Mouse (Mus musculus) left cerebral cortex, adult 18-20 months (tissue): Measurements from ENCODE around the gene Smim20. TPM values are rescaled to one million over a fixed set of nuclear protein-coding genes. Genes with fewer than 3 reads are reported as not detected.

Experiments used
- DNase-seq, 2 experiments: peaks; one replicate each; pipeline ENCODE4 v3.0.0; 2021 to 2022; ENCODE audit warnings: low spot score in 2 of 2, mixed read lengths in 1 of 2
- total RNA-seq, 2 experiments: library from RNA; stranded (reverse); gene quantifications; 2 replicates each; pipeline ENCODE4 v1.2.3; 2021

Gene Smim20
- total RNA-seq, 2 experiments from 2014 or later: 29.2 to 34.2 TPM

- no peak for DNase-seq
Measured at GRCm38 (mm10) chr5:53303941-53304340, 37.1 kb downstream of the Smim20 start.

DNA sequence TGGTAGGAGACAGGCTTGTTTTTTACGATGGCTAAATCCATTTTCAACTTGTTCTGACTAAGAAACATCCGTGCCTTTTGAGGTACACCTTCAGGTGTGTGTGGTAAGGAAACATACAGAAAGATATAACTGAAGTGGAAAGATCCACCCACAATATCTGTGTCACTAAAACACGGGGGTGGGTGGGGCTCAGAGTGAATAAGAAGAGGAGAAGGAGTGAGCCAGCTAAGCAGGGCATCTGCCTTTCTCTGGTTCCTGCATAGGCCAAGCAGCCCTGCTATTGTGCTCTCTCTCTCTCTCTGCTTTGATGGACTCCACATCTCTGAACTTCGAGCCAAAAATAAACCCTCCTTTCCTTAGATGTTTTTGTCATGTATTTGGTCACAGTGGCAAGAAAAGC is 38.1 kb downstream of the Smim20 start:
- no peak for DNase-seq

GRCm38 (mm10) chr5:53306864-53307263 is 40.0 kb downstream of the Smim20 start:
- DNase-seq: no peak

- DNase-seq: no peak
Measured at GRCm38 (mm10) chr5:53307437-53307836, 40.6 kb downstream of the Smim20 start.

GRCm38 (mm10) chr5:53314404-53315167 is 47.7 kb downstream of the Smim20 start:
- DNase-seq: no peak

- DNase-seq: no peak
Measured at GRCm38 (mm10) chr5:53315829-53316228, 48.9 kb downstream of the Smim20 start.

- DNase-seq: no peak
Measured at GRCm38 (mm10) chr5:53317396-53317795, 50.5 kb downstream of the Smim20 start.

GRCm38 (mm10) chr5:53317885-53318466 is 51.1 kb downstream of the Smim20 start:
- DNase-seq: peak in 1 of 2 experiments; percentile 19

- DNase-seq: no peak
Measured at GRCm38 (mm10) chr5:53320331-53320730, 53.4 kb downstream of the Smim20 start.

GRCm38 (mm10) chr5:53321901-53322300 is 55.0 kb downstream of the Smim20 start:
- no peak for DNase-seq

GRCm38 (mm10) chr5:53322471-53322870 is 55.6 kb downstream of the Smim20 start:
- DNase-seq: no peak

GRCm38 (mm10) chr5:53323121-53323520 is 56.2 kb downstream of the Smim20 start:
- no peak for DNase-seq

GRCm38 (mm10) chr5:53324256-53324655 is 57.4 kb downstream of the Smim20 start:
- no peak for DNase-seq

DNA sequence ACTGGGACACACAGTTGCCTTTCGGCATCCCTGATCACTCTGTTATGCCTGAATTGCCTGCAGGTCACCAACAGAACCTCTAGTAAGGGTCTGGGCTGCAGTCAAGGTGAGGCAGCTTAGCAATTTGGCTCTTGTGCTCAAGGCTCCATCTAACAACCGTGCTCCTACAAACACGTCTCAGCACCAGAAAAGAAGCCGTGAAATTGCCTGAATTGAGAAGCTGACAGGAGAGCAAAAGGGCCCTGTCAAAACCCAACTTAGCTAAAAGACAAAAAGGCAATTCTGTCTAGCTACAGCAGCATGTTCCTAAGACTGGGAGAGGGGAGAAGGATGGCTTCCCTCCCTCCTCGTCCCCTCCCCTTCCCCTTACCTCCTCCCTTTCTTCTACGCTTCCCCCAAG is 57.9 kb downstream of the Smim20 start:
- DNase-seq: no peak

- peak; percentile 79 for DNase-seq
Measured at GRCm38 (mm10) chr5:53326023-53326422, 59.1 kb downstream of the Smim20 start.

DNA sequence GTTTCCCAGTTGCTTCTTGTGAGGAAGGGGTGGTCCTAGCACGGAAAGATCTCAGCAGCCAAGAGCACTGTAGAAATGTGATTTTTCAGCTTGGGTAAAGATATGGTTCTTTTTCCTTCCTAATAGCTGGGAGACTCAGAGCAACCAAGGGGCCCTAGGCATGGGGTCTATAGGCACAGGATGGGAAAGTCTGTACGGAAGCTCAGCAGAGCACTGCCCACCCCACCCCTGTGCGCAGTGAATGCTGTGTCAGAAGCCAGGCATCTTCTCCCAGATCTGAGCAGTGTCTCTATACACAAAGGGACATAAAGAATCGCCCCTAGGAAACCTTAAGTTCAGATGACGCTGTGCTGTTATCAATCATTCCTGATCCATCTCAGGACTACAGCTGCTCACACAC is 59.6 kb downstream of the Smim20 start:
- no peak for DNase-seq

Other genes with a start within 250 kb of the Smim20 start
- gene Slc34a2, start 229.0 kb upstream of the Smim20 start, total RNA-seq: under 1 TPM; 0.07 to 0.23 TPM
- 10 to 100 TPM; 56.9 to 63.9 TPM for gene Sel1l3, start 53.2 kb upstream of the Smim20 start, total RNA-seq
- 10 to 100 TPM; 27.8 to 29.0 TPM for gene Rbpj, start 199.1 kb downstream of the Smim20 start, total RNA-seq